Mouse (Mus musculus): Measurements from ENCODE around the gene Cenpb.

DNA sequence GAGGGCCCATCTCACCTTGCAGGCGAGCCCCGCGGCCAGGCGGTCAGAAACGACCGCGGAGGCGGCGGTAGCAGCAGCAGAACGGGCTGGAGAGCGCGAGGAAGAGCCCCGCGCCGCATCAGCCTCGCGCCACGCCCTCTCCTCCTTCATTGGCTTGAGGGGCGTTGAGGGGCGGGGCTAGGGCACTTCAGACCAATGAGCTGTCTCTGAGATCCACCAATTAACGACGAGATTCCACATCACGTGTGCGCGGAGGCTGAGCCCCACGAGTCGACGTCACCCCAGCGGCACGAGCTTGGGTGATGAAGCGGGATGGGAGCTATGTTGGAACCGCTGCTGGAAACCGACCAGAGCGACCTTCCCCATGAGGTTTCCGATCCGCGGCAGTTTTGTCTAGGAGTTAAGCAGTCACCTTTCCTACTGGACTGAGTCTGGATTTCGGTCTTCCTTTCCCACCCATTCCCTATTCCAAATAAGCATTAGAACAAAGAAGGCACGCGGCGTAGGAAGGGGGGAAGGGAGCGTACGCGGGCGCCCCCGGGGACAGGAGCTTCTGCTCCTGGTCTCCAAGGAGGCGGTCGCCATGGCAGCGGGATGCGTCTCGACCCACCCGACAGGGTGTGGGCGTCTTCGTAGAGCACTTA, 19.8 kb downstream of the Cenpb start, which contains the start of gene 1700037H04Rik:
- TF ChIP-seq POLR2A (IDR thresholded peaks at IDR 0.05; ENCODE audit: low read depth, low read length) = peak; percentile 93
- TF ChIP-seq CTCF (IDR thresholded peaks at IDR 0.05; ENCODE audit: borderline replicate concordance, insufficient read depth, low read length) = no peak

All from embryonic fibroblast, embryonic 13.5 days (primary cell).